Mouse (Mus musculus) c-Kit-positive CD71-negative TER-119-negative erythroid progenitor cells, embryonic 14.5 days (primary cell): Measurements from ENCODE around the gene Parp14.

Experiments used
- DNase-seq: peaks from one replicate; pipeline ENCODE4 v3.0.0-alpha.2; 2013; ENCODE audit warnings: low read depth

Parp14 gene

DNA sequence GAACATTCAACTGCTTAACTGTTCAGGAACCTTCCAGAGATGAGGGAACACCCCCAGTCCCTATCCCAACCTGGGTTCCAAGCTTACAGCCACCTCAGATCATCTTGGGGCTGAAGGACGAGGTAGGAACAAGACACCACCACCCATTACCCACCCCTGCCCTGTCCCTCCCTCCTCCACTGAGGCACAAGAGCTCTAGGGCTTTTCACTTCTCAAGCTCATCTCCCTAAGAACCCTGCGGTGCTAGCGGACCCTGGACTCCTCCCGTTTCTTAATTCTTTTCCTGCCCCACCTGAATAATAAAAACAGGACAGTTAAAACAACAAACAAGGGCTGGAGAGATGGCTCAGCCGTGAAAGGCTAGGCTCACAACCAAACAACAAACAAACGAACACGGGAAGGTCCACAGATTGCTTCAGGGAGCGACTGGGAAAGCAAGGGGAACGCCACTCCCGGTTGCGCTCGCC, 730 bp downstream of the Parp14 start:
- no peak for DNase-seq

DNA sequence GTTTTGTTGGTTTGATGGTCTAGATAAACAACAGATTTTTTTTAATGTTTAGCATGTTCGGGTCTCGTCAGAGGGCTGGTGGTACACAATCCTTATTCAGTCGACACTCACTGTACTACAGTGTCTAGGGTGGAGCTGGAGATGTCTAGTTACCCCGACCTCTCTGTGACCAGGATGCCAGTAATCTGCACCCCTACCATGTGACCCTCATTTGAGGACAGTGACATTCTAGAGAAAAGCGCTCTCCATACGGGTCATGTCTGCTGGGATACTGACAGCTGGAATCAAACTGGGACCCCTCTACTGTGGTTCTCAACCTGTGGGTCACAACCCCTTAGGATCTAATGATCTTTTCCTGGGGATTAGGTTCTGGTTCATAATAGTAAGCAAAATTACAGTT, 1.7 kb downstream of the Parp14 start:
- DNase-seq: no peak

DNA sequence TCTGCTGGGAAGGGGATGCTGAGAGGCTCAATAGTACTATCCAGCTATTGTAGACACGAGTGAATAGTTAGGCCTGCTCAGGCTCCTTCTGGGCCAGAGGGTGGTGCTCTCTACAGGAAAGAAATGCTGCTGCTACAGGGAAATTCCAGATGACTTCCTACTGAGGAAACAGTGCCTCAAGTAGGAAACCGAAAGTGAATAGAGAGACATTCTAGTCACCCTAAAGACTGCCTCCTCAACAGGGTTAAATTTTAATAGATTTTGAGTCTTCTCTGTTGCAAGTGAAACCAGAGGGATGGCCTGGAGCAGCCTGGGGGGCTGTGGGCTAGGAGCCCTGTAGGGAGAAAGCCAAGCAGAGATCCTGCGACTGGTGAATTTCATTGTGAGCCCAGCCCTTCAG, 2.2 kb downstream of the Parp14 start:
- no peak for DNase-seq

DNA sequence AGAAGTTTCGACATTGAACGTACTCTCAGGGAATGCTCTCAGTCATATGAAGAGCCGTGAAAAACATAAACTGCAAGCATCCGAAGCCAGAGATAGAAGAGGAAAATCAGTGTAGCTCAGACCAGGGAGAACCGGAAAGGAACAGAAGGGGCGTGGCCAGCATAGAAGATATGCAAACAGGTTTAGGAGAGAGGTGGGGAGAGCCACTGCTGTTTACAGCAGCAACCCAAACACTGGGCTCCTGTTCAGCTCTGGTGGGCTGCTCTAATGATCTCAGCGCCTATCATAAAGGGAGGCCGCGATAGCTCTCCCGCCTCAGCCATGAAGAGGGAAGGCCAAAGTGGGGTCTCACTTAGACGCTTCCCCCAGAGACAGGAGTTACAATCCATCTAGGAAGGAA, 3.6 kb downstream of the Parp14 start:
- DNase-seq: no peak

DNA sequence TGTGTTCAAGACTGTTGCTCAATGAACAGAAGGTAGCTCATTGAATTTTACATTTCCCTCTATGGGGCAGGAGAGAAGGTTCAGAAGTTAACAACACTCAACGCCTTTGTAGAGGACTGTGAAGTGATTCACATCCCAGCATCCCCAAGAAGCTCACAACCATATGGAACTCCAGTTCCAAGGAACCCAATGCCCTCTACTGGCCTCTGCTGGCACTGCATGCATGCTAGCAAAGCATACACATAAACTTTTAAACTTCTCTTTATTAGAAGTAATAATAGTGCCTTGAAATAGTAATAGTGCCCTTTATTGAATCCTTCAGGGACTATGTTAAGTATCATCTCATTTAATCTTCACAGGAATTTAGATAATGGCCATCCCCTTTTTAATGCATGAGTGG, 9.3 kb downstream of the Parp14 start:
- DNase-seq: no peak

DNA sequence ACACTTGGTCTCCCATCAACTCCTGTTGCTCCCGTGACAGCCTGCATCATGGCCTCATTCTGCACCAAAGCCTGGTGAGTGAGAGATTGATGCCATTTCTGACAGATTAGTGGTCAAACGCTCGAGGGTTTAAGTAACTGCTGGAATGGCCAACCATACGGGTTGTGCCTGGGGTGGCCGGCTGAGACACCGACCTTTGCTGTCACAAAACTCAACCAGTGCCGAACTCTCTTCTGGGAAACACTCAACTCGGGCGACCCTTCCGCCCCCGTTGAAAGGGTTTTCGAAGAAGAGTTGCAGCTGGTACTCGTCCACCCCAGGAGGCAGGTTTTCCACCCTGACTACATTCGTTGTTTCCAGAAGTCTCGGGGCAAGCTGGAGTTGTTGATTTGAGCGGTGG, 11.1 kb downstream of the Parp14 start:
- DNase-seq: no peak

DNA sequence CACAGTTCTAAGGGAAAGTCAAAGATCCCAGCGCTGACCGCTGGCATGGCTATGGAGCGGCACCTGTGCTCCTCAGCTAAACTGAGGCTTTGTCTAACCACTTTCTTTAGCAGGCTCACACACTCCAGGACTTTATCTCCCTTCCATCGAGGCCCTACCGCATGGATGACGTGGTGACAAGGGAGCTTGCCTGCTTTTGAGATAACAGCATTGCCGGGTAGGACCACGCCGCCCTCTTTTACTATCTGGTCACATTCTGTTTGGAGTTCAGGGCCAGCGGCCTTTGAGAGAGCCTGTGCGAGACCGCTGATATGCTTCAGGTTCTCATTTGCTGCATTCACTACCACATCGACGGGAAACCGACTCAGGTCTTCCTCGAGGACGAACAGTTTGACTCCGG, 14.6 kb downstream of the Parp14 start:
- no peak for DNase-seq

DNA sequence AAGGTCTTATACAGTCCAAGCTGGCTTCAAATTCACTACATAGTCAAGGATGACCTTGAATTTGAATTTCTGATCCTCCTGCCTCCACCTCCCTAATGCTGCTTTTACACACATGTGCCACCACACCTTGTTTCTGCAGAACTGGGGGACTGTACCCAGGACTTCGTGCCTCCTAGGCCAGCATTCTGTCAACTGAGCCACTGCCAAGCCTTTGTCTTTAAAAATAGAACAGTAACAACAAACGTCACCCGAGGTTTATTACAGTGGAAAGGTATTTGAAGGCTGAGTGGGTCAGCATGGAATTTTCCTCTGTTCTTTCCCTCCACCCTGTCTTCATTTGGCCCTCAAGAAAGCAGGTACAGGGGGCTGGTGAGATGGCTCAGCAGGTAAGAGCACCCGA, 15.5 kb downstream of the Parp14 start:
- no peak for DNase-seq

DNA sequence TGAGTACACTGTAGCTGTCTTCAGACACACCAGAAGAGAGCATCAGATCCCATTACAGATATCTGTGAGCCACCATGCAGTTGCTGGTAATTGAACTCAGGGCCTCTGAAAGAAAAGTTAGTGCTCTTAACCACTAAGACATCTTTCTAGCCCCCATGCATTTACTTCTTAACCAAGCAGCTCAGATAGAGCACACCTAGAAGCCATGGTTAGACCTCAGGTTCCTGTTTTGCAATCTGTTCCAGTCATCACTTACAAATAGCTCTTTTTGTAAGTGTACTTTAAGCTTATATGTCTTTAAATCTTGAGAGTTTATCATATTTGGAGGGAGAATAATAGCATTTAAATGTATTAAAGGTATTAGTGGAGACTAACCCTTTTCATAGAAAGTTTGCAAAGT, 24.2 kb downstream of the Parp14 start:
- no peak for DNase-seq

DNA sequence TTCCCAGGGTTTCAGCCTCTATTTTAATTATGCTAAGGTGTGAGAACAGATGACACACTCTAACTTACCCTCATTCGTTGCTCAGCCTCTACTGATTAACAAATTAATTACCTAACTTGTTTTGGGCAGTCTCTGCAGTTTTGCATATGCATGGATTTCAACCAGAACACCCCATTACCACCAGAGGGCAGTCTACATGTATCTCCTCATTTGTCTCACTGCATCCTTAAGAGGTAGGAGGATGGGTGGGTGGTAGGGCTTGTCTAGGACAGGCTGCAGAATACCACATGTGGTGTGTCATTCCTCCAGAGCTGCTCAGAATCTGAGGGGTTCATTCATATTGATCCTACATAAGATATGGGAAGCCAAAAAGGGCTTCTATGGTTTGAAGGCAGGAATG, 31.7 kb downstream of the Parp14 start:
- peak; percentile 35 for DNase-seq

DNA sequence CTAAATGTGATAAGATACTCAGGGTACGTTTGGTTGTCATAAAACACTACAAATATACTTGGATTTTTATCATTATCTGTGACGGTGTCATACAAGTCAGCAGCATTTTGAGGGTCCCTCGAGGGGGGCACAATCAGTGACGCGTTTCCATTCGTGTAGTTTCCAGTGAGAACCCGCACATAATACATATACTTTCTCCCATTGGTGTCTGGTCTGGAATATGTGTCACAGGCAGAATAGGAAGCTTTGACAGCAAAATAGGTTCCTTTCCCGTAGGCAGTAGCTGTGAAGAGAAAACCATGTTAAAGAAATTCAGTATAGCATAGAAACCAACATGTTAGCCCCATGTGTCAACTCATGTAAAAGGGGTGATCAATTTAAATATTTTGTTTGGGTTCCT, 36.7 kb downstream of the Parp14 start:
- no peak for DNase-seq

DNA sequence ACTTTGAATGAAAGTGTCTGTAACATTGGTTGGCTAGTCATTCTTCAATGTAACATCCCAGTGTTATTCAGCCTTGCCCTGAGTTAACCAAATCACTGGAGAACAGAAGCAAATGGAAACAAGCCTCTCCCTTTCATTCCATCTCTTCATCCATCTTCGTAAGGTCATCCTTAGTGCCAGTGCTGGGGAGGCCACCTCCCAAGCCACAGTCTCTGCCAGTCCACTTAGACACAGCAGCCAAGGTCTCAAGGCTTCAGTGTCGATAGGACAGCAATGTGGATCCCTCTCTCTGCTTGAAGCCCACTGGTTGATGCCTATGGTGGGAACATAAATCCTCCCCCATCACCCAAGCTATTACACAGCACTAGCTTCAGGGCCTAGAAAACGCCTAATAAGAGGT, 38.4 kb downstream of the Parp14 start:
- no peak for DNase-seq

DNA sequence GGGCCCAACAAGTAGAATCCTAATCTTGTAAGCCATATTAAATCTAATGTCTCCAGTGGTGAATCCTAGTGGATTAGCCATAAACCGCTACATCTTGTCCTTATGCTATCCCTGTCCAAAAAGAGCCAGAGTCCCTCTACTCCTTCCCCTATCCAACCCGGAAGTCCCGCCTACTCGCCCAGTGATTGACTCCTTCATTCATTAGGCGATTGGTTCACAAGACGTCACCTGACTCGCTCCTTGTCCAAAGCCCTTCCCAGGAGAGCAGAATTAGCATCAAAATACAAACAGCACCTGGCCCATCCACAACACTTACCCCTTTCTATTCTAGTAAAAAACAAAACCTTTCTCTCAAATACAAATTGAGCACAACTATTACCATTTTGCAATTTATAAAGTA, 41.3 kb downstream of the Parp14 start:
- DNase-seq: no peak

DNA sequence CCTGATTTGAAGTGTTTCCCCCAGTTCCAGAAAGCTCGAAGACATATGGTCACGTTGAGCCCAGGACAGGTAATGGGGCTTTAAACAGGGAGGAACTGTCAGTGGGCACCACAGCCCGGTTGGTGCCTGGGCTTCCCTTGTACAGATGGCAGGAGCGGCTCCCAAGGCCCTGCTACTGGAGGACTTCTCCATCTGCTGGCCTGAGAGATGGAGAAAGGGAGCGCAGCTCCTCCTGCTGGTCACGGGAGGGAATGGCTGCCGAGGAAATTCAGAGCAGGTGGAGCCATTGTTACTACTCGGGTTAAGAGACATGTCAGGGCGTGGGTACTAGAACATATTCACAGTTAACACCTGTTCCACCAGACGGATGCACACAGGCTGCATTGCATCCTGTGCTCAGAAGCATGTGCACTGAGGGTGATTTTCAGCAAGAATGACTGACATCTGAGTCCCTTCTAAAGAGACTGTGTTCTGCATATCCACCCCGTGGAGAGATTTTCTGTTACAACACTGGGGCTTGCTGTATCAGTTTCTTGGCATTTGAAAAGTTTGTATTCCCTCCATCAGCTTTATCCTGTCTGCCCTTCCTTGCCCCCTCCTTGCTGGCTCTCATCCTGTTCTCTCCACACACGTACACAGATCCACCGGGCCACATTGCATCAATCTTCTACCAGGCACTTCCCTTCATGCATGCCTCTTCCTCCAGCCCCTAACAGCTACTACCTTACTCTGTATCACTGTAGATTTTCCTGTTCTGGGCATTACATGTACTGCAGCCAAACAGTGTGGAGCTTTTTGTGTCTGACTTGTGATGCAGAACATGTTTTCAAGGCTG, 53.9 kb downstream of the Parp14 start:
- peak; percentile 61 for DNase-seq

DNA sequence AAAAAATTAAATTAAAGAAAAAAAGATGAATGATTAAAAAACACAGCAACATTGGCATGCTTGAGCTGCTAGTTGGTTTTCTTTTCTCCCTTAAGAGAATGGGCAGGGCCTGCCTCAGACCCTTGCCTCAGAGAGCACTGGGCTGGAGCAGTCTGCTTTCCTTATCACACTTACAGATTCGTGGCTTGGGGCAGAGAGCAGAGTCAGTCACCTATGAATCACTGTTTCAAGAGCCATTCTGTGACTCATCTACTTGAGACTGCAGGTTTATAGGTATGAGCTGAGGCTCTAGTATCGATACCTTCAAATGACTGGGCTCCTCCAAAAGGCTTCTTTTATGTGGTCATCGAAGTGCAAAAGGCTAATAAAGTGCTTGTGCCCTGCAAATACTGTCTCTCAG, 58.2 kb downstream of the Parp14 start:
- no peak for DNase-seq

DNA sequence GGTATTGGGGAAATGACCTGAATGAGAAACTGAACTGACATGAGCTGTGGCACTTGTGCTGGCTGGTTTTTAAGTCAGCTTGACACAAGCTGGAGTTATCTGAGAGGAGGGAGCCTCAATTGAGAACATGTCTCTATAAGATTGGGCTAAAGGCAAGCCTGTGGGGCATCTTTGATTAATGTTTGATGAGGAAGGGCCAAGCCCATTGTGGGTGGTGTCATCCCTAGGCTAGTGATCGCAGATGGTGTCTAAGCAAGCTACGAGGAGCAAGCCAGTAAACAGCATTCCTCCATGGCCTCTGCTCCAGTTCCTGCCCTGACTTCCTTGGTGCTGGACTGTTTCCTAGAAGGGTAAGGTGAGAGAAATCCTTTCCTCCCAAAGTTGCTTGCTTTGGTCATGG, 62.5 kb downstream of the Parp14 start:
- DNase-seq: no peak

DNA sequence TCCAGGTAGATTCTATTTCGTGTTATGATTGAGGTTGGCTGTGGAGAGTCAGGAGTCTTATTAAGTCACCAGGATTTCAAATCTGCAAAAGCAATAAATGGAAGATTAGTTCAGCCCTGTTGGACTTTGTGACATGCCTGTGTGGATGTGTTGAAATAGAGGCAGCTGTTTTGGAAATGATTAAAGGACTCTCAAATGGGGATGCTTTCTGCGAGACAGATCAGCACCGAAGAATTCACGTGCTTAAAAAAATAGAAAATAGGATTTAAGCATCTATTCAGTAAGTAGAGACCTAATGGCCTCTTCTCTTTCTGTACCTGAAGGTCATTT, 63.7 kb downstream of the Parp14 start:
- no peak for DNase-seq

DNA sequence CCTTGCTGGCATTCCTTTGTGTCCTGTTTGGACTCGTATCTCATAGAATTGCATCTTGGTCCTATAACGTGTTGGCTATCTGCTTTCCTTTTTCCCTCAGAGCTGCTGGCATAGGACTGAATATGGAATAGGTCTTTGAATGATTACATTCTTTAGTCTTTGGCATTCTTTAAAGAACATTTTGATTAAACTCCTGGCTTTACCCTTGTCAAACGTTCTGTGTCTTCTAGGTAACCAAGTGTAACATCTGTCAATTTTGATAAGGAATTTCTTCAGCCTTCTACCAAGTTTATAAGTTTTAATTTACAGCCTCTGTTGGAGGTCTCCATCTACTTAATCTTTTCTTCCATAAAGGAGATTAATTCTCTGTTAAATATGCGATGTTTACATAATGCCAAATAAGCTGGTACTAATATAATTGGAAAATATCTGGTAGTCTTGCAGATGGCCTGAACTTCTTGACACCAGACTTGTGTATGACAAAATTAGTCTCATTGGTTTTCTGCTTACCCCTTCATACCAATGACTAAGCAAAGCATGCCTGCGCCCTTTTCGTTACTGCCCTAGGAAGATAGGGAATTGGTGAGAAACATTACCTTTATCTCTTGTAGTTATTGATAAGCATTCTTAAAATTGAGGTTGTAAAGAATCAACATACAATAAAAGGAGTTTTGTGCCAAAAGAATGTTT, 64.2 kb downstream of the Parp14 start:
- peak; percentile 19 for DNase-seq

DNA sequence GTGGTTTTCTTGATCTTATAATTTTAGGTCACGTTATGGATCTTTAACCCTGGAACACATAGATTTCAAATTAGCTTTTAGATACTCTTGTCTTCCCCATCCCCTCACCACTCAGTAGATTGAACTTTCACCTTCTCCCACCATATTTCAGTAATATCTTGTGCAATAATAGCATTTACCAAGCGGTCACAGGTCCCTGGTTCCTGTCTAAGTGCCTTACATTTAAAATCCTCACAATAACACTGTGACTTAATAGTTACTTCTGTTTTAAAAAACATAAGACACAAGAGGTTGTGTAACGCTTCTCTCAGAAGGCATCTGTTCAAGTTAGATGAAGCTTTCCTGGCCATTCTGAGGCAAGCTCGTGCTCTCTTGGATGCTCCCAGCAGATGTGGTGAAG, 67.6 kb downstream of the Parp14 start:
- no peak for DNase-seq

DNA sequence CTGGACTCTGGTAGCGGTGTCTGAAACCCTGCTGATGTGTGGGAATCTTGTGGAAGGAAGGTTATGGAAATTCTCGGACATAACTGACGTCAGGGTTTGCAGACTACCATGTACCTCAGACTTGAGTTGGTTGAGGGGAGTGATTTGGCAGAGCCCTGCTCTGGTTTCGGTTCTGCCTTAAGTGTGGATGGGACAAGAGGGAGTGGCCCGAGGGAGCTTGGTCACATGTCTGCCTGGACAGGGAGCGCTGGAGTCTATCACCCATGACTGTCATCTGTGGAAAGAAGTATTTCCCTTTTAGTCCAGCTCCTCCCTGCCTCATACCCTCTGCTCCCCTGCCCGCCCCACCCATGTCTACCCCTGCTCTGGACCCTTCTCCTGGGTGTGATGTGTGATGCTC, 69.2 kb downstream of the Parp14 start:
- no peak for DNase-seq

DNA sequence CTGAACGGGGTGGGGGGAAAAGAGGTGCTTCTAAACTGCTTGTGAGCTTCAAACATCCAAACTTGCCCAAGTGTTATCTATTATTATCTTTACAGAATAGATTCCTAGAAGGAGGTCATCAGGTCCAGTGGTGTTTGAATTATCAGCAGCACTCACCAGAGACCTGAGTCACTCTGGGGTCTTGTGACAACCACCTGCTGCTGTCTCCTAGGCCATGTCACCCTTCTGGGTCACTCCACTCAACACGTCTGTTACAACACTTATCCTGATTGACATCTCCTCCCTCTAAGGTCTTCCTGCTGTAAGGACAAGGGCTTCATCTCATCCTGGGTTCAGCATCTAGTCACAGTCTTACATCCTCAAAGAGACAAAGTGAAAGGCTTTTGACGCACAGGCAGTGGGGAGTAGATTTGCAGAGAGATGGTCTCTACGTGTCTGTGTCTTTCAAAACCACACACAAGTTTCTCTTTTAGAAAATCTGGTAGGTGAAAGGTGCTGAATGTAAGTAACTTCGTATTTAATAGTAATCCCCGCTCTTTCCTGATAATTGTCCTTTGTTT, 79.3 kb downstream of the Parp14 start:
- no peak for DNase-seq

DNA sequence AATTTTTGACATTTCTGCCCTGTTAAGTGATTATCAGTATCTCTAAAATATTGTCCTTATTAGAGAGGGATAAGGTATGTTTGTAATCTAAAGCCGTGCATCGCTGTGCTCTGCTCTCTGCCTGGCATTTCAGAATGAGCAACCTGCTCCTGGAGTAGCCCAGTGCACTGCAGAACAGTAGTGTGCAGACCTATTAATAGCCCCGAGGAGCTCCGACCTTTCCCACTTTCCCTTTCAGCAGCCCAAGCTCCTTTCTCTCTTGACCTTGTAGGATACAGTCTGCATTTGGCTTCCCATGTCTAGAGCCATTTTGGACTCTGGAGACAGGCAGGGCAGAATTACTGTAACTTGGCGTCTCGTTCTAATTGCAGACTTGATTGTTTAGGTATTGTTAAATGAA, 83.0 kb downstream of the Parp14 start:
- DNase-seq: no peak

DNA sequence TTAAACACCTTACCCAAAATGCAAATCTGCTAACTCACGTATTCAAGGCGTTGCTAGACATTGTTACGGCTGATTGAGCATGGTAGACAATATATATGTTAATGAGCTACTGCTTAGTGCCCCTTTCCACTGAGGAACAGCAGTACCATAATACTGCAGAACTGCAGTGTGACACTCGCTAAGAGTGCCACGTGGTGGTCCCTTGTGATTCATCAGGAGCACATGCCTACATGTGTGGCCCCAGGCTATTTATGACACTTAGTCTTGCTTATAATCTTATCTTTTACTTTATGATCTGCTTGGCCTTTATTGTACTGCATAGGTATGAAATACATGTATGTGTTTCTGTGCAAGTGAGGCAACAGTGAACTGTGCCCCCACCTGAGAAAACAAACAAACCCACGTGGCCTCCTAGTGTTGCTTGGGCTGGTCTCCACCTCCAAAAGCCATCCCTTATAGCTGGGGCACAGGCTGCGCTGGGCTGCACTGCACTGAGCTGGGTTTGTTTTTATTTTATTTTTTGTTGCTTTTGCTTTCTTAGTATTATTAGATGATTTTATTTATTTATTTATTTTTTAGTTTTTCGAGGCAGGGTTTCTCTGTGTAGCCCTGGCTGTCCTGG, 83.7 kb downstream of the Parp14 start:
- DNase-seq: no peak
